Mouse (Mus musculus) MEL (cell line): ENCODE measurements at regions not wholly inside any gene's neighbourhood (a gene's known extent, or its start where the extent isn't known, plus 50 kb on each side); places are given as distances from the start of the nearest gene placed in this dataset.
A peak's percentile ranks its signal among the peaks of the same experiment; 100 is the strongest.

ENCODE experiments used
- DNase-seq: peaks from one replicate; pipeline ENCODE4 v3.0.0; 2011; ENCODE audit warnings: low read depth, low spot score
- H3K27ac ChIP-seq: 2 replicates; pipeline ENCODE4 v1.5.1; 2012; ENCODE audit warnings: low read depth, mild to moderate bottlenecking, control low read depth, low read length, moderate library complexity; ENCODE audit not compliant: control insufficient read depth
- H3K27me3 ChIP-seq, 2 experiments: fragments of 150-350 bp in 1 of 2; sonication (generic) in 1 of 2; 2 replicates each; pipeline ENCODE4 v1.6.1; 2012; ENCODE audit warnings: low read length in 2 of 2, mild to moderate bottlenecking in 2 of 2, improper control_type of control experiment in 1 of 2, moderate library complexity in 1 of 2; ENCODE audit not compliant: insufficient read depth in 2 of 2, control insufficient read depth in 1 of 2
- H3K36me3 ChIP-seq, 2 experiments: 2 replicates each; pipeline ENCODE4 v1.6.1; 2012 to 2014; ENCODE audit warnings: low read length in 2 of 2, improper control_type of control experiment in 1 of 2, inconsistent platforms in 1 of 2, mild to moderate bottlenecking in 1 of 2; ENCODE audit not compliant: insufficient read depth in 2 of 2, control insufficient read depth in 1 of 2
- H3K4me1 ChIP-seq, 2 experiments: fragments of 150-350 bp in 1 of 2; sonication (generic) in 1 of 2; 2 replicates each; pipeline ENCODE4 v1.6.1; 2012; ENCODE audit warnings: low read length in 2 of 2, improper control_type of control experiment in 1 of 2, mild to moderate bottlenecking in 1 of 2; ENCODE audit not compliant: insufficient read depth in 2 of 2, control insufficient read depth in 1 of 2
- H3K4me3 ChIP-seq, 2 experiments: fragments of 150-350 bp in 1 of 2; sonication (generic) in 1 of 2; 2 replicates each; pipeline ENCODE4 v1.5.1; 2012; ENCODE audit warnings: low read depth in 2 of 2, low read length in 2 of 2, mild to moderate bottlenecking in 2 of 2, moderate library complexity in 2 of 2, control low read depth in 1 of 2, improper control_type of control experiment in 1 of 2; ENCODE audit not compliant: control insufficient read depth in 1 of 2, insufficient read depth in 1 of 2
- H3K79me2 ChIP-seq: 2 replicates; pipeline ENCODE4 v1.6.1; 2012; ENCODE audit warnings: mild to moderate bottlenecking, low read length, moderate library complexity; ENCODE audit not compliant: control insufficient read depth, poor library complexity, insufficient read depth
- H3K9ac ChIP-seq: 2 replicates; pipeline ENCODE4 v1.6.1; 2012; ENCODE audit warnings: low read depth, mild to moderate bottlenecking, control low read depth, low read length, moderate library complexity; ENCODE audit not compliant: control insufficient read depth, poor library complexity, severe bottlenecking
- H3K9me3 ChIP-seq: fragments of 150-350 bp; sonication (generic); replicated peaks from 2 replicates; pipeline ENCODE4 v1.6.1; 2012; ENCODE audit warnings: mild to moderate bottlenecking, low read length, improper control_type of control experiment, moderate library complexity; ENCODE audit not compliant: insufficient read depth
- BHLHE40 ChIP-seq: IDR thresholded peaks from 2 replicates; pipeline ENCODE4 v1.6.1; 2012; ENCODE audit warnings: low read depth, mild to moderate bottlenecking, inconsistent platforms, low read length, improper control_type of control experiment, borderline replicate concordance
- CHD2 ChIP-seq: IDR thresholded peaks from 2 replicates; pipeline ENCODE4 v1.6.1; 2011; ENCODE audit warnings: low read length, improper control_type of control experiment
- CTCF ChIP-seq, 3 experiments: IDR thresholded peaks in 2 of 3; conservative IDR thresholded peaks in 1 of 3; 2 replicates each; pipeline ENCODE4 v1.5.1; 2011 to 2012; ENCODE audit warnings: low read length in 3 of 3, low read depth in 2 of 3, mild to moderate bottlenecking in 2 of 3, improper control_type of control experiment in 1 of 3, inconsistent platforms in 1 of 3, mixed read lengths in 1 of 3, moderate library complexity in 1 of 3; ENCODE audit not compliant: control insufficient read depth in 1 of 3, insufficient read depth in 1 of 3, poor library complexity in 1 of 3, severe bottlenecking in 1 of 3
- EP300 ChIP-seq, 2 experiments: IDR thresholded peaks; 2 replicates each; pipeline ENCODE4 v1.6.1; 2011; ENCODE audit warnings: improper control_type of control experiment in 2 of 2, low read length in 2 of 2, low read depth in 1 of 2, mild to moderate bottlenecking in 1 of 2
- GABPA ChIP-seq: IDR thresholded peaks from 2 replicates; pipeline ENCODE4 v1.6.1; 2012; ENCODE audit warnings: low read depth, mild to moderate bottlenecking, inconsistent platforms, low read length, improper control_type of control experiment, moderate library complexity
- GATA1 ChIP-seq: IDR thresholded peaks from 2 replicates; pipeline ENCODE4 v1.6.1; 2011; ENCODE audit warnings: low read depth, low read length, improper control_type of control experiment
- HCFC1 ChIP-seq: IDR thresholded peaks from 2 replicates; pipeline ENCODE4 v1.6.1; 2012; ENCODE audit warnings: low read depth, mild to moderate bottlenecking, inconsistent platforms, low read length, improper control_type of control experiment, moderate library complexity
- KAT2A ChIP-seq: conservative IDR thresholded peaks from 2 replicates; pipeline ENCODE4 v1.6.1; 2012; ENCODE audit warnings: low read depth, low read length, improper control_type of control experiment, inconsistent platforms
- MAFK ChIP-seq: IDR thresholded peaks from 2 replicates; pipeline ENCODE4 v1.6.1; 2011; ENCODE audit warnings: low read depth, mild to moderate bottlenecking, low read length, improper control_type of control experiment, borderline replicate concordance
- MAX ChIP-seq: IDR thresholded peaks from 2 replicates; pipeline ENCODE4 v1.6.1; 2011; ENCODE audit warnings: low read length, improper control_type of control experiment
- MEF2A ChIP-seq: IDR thresholded peaks from 2 replicates; pipeline ENCODE4 v1.6.1; 2014; ENCODE audit warnings: low read depth, mild to moderate bottlenecking, inconsistent platforms, low read length, improper control_type of control experiment; ENCODE audit not compliant: poor library complexity, insufficient replicate concordance, severe bottlenecking; ENCODE audit errors: extremely low read depth
- MYC ChIP-seq: IDR thresholded peaks from 2 replicates; pipeline ENCODE4 v1.6.1; 2011; ENCODE audit warnings: low read depth, mild to moderate bottlenecking, low read length, improper control_type of control experiment, moderate library complexity
- NRF1 ChIP-seq: IDR thresholded peaks from 2 replicates; pipeline ENCODE4 v1.6.1; 2014; ENCODE audit warnings: low read depth, mild to moderate bottlenecking, inconsistent platforms, low read length, improper control_type of control experiment, moderate library complexity; ENCODE audit not compliant: poor library complexity, insufficient read depth, severe bottlenecking
- POLR2AphosphoS5 ChIP-seq: IDR thresholded peaks from 2 replicates; pipeline ENCODE4 v1.6.1; 2012; ENCODE audit warnings: low read depth, borderline replicate concordance, mild to moderate bottlenecking, inconsistent platforms, low read length, moderate library complexity, mixed read lengths
- SMC3 ChIP-seq: IDR thresholded peaks from 2 replicates; pipeline ENCODE4 v1.6.1; 2011; ENCODE audit warnings: low read depth, low read length, improper control_type of control experiment
- TAL1 ChIP-seq: IDR thresholded peaks from 2 replicates; pipeline ENCODE4 v1.6.1; 2012; ENCODE audit warnings: mild to moderate bottlenecking, inconsistent platforms, low read length, moderate library complexity, mixed read lengths
- TCF12 ChIP-seq: IDR thresholded peaks from 2 replicates; pipeline ENCODE4 v1.6.1; 2014; ENCODE audit warnings: low read depth, mild to moderate bottlenecking, inconsistent platforms, low read length, improper control_type of control experiment, moderate library complexity
- UBTF ChIP-seq: IDR thresholded peaks from 2 replicates; pipeline ENCODE4 v1.6.1; 2012; ENCODE audit warnings: low read depth, mild to moderate bottlenecking, inconsistent platforms, low read length, improper control_type of control experiment, moderate library complexity, borderline replicate concordance; ENCODE audit not compliant: insufficient read depth
- USF2 ChIP-seq, 2 experiments: IDR thresholded peaks; 2 replicates each; pipeline ENCODE4 v1.6.1; 2011 to 2012; ENCODE audit warnings: improper control_type of control experiment in 2 of 2, low read length in 2 of 2, borderline replicate concordance in 1 of 2, inconsistent platforms in 1 of 2, low read depth in 1 of 2, mild to moderate bottlenecking in 1 of 2; ENCODE audit not compliant: insufficient read depth in 1 of 2
- ZKSCAN1 ChIP-seq: IDR thresholded peaks from 2 replicates; pipeline ENCODE4 v1.6.1; 2012; ENCODE audit warnings: low read depth, mild to moderate bottlenecking, inconsistent platforms, low read length, improper control_type of control experiment, moderate library complexity

DNA sequence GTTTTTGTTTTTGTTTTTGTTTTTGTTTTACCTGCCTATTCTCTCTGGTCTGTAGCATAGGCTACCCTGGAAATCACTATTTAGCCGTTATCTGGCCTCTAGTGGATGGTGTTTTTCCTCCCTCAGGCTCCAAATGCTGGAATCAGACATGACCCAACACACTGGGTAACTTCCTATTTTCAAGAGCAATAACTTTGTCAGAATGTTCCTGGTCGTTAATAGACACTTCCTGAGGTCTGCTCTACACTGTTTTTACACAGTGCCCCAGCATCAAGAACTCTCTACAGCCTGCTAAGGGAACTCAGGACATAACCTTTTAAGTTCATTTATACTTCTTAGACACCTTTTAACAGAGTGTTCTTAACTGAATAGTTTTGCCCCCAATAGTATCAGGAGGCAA is 96.3 kb upstream of the Ercc6l2 start:
- Histone ChIP-seq H3K27me3 (no peaks in the 10 kb centered on the region), H3K79me2 (no peaks in the 10 kb centered on the region)

DNA sequence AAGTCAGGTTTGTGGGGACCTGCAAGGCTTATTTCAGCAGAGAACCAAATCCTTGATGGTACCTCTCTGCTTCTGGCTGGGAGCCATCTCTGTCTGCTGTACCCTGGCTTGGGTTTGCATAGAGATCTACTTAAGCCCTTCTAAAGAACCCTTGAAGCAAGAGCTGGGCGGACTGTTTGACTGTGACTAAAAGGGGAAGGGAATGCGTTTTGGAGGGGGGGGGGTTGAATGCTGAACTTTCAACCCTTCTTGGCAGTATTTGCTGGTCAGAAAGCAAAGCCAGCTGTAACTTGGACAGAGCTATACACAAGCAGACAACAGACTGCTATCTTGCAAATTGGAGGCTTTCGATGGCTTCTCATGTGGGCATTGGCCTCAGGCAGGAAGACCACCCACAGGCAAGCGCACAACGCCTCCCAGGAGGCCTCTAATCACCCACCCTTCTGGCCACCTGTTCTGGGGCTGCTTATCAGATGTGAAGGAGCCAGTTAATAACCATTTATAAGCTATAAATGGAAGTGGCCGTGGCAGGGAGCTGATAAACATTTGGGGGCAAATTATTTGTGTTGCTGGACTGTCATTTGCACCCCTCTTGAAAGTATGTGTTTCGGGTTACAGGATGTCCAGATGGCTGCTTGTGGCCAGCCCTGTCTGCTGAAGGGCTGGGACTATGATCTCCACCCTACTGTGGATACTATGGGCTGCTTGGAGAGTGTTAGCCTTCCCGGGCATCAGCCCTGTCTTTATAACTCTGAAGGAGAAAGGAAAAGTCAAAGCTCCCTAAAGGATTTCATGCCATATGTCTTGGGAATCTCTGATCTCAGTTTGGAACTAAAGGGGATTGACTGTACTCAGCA is 95.5 kb upstream of the Ercc6l2 start:
- Histone ChIP-seq H3K79me2 (no peaks in the 10 kb centered on the region), H3K27ac (no peak overlapping the region), H3K36me3 (no peaks in the 10 kb centered on the region), H3K4me1 (peaks cover 0 to 7% of the 10 kb centered on the region in 2 experiments; a peak in 2 of 4 replicates), H3K4me3 (no peak overlapping the region), H3K9ac (no peak overlapping the region), H3K9me3 (no peaks in the 10 kb centered on the region), H3K27me3 (no peaks in the 10 kb centered on the region)
- TF ChIP-seq SMC3 (no peak), UBTF (no peak), ZKSCAN1 (no peak), GABPA (no peak), HCFC1 (no peak), MEF2A (no peak), MYC (no peak), EP300 (IDR thresholded peaks at IDR 0.05; ENCODE audit: low read depth in 1 of 2, low read length in 2 of 2) (peak in 1 of 2 experiments; percentile 32; a peak in 2 of 4 replicates), KAT2A (no peak), GATA1 (peak; percentile 25; the same call in 1 of the 2 replicates)
- DNase-seq: peak; percentile 6

More for the DNA sequence above, 96.3 kb upstream of the Ercc6l2 start:
- Histone ChIP-seq H3K9ac (no peak overlapping the region), H3K4me3 (no peak overlapping the region), H3K36me3 (no peaks in the 10 kb centered on the region), H3K27ac (no peak overlapping the region), H3K4me1 (peaks cover 0 to 7% of the 10 kb centered on the region in 2 experiments; a peak in 2 of 4 replicates), H3K9me3 (no peaks in the 10 kb centered on the region)
- DNase-seq: no peak
- TF ChIP-seq NRF1 (no peak), CTCF (IDR thresholded peaks at IDR 0.05 in 2 of 3, conservative IDR thresholded peaks at IDR 0.05 in 1 of 3; ENCODE audit: control insufficient read depth in 1 of 3, insufficient read depth in 1 of 3, low read depth in 2 of 3, low read length in 3 of 3, poor library complexity in 1 of 3, severe bottlenecking in 1 of 3) (no peak), MYC (no peak), TCF12 (no peak), CHD2 (no peak), MEF2A (no peak), MAFK (no peak), USF2 (IDR thresholded peaks at IDR 0.05; ENCODE audit: borderline replicate concordance in 1 of 2, insufficient read depth in 1 of 2, low read depth in 1 of 2, low read length in 2 of 2) (no peak), TAL1 (no peak), BHLHE40 (no peak), GABPA (no peak), POLR2AphosphoS5 (no peak), MAX (no peak)
